Mouse (Mus musculus) lung, embryonic 14.5 days (tissue): ENCODE measurements around the gene Rffl. TPM values are rescaled to one million over a fixed set of nuclear protein-coding genes. Genes with fewer than 3 reads are reported as not detected.

Experiments
- ATAC-seq: fragments of 200-750 bp; cut with Nextera tagmentation; 2 replicates; pipeline ENCODE4 v1.8.0; 2017; ENCODE audit warnings: mild to moderate bottlenecking, moderate TSS enrichment, moderate library complexity; ENCODE audit not compliant: insufficient read depth
- DNase-seq: peaks from one replicate; pipeline ENCODE4 v3.0.0-alpha.2; 2015
- H3K27ac ChIP-seq: fragments of 300-500 bp; sonication (generic); 2 replicates; pipeline ENCODE4 v1.5.1; 2014; ENCODE audit warnings: low read depth, mild to moderate bottlenecking, moderate library complexity
- H3K27me3 ChIP-seq: fragments of 300-500 bp; sonication (generic); 2 replicates; pipeline ENCODE4 v1.6.1; 2014; ENCODE audit warnings: low read length, control low read depth; ENCODE audit not compliant: insufficient read depth
- H3K36me3 ChIP-seq: fragments of 300-500 bp; sonication (generic); 2 replicates; pipeline ENCODE4 v1.6.1; 2014; ENCODE audit warnings: control low read depth; ENCODE audit not compliant: insufficient read depth
- H3K4me1 ChIP-seq: fragments of 300-500 bp; sonication (generic); 2 replicates; pipeline ENCODE4 v1.6.1; 2014; ENCODE audit warnings: antibody characterized with exemption, control low read depth; ENCODE audit not compliant: insufficient read depth
- H3K4me2 ChIP-seq: fragments of 300-500 bp; sonication (generic); 2 replicates; pipeline ENCODE4 v1.6.1; 2014; ENCODE audit warnings: mild to moderate bottlenecking
- H3K4me3 ChIP-seq: fragments of 300-500 bp; sonication (generic); 2 replicates; pipeline ENCODE4 v1.5.1; 2014; ENCODE audit warnings: low read depth, low read length
- H3K9ac ChIP-seq: fragments of 300-500 bp; sonication (generic); 2 replicates; pipeline ENCODE4 v1.6.1; 2014
- H3K9me3 ChIP-seq: fragments of 300-500 bp; sonication (generic); 2 replicates; pipeline ENCODE4 v1.6.1; 2016; ENCODE audit warnings: low read depth, low read length, control low read depth
- CTCF ChIP-seq: IDR thresholded peaks from 2 replicates; pipeline ENCODE4 v1.5.1; 2016; ENCODE audit warnings: antibody characterized with exemption, low read depth
- WGBS: fragments of 180-500 bp; shearing (Covaris S2); extraction: QIAGEN DNeasy Blood & Tissue Kit; methylation state at CpG from one replicate; pipeline ENCODE4 v1.1.7; 2014; 5-methylcytosine and 5-hydroxymethylcytosine counted together
- polyA plus RNA-seq: library from polyadenylated mRNA; unstranded; fragments of >200 nt; fragmentation: Nextera tagmentation; extraction: Ambion mirVana; gene quantifications from 2 replicates; pipeline ENCODE4 v1.2.1, GENCODE M21; 2014

Rffl gene
- polyA plus RNA-seq, 1 experiment from 2014 or later, result 11.7 TPM

- Histone ChIP-seq H3K27ac (no peak overlapping the region), H3K9me3 (no peaks in the 10 kb centered on the region), H3K36me3 (no peaks in the 10 kb centered on the region), H3K4me3 (no peak overlapping the region), H3K9ac (no peak overlapping the region), H3K27me3 (no peaks in the 10 kb centered on the region), H3K4me2 (no peak overlapping the region), H3K4me1 (no peaks in the 10 kb centered on the region)
- WGBS, result 60% methylated on average over 4 of the region's 4 CpGs
- peak; percentile 70 for DNase-seq
- TF ChIP-seq CTCF, result peak; percentile 64
- no peak for ATAC-seq
These were observed 51.7 kb downstream of the Rffl start for GRCm38 (mm10) chr11:82819350-82819749.

GRCm38 (mm10) chr11:82808485-82808884 is 62.5 kb downstream of the Rffl start:
- Histone ChIP-seq H3K4me1 (no peaks in the 10 kb centered on the region), H3K4me3 (no peak overlapping the region), H3K9me3 (no peaks in the 10 kb centered on the region), H3K9ac (no peak overlapping the region), H3K27me3 (no peaks in the 10 kb centered on the region), H3K36me3 (peaks cover 10% of the 10 kb centered on the region), H3K27ac (no peak overlapping the region), H3K4me2 (no peak overlapping the region)
- ATAC-seq (no peak), DNase-seq (no peak)
- 51% methylated on average over 5 of the region's 5 CpGs for WGBS
- TF ChIP-seq CTCF, result no peak

- Histone ChIP-seq H3K27ac (no peak overlapping the region), H3K4me1 (no peaks in the 10 kb centered on the region), H3K9ac (no peak overlapping the region), H3K4me2 (no peak overlapping the region), H3K27me3 (no peaks in the 10 kb centered on the region), H3K4me3 (no peak overlapping the region), H3K9me3 (no peaks in the 10 kb centered on the region), H3K36me3 (peaks cover 21% of the 10 kb centered on the region)
- no peak for TF ChIP-seq CTCF
- DNase-seq (no peak), ATAC-seq (no peak)
- 65% methylated on average over 3 of the region's 3 CpGs for WGBS
These were observed 63.6 kb downstream of the Rffl start for GRCm38 (mm10) chr11:82807370-82807769.

- Histone ChIP-seq H3K4me1 (no peaks in the 10 kb centered on the region), H3K36me3 (peaks cover 28% of the 10 kb centered on the region), H3K4me2 (no peak overlapping the region), H3K4me3 (no peak overlapping the region), H3K27ac (no peak overlapping the region), H3K9me3 (no peaks in the 10 kb centered on the region), H3K9ac (no peak overlapping the region), H3K27me3 (no peaks in the 10 kb centered on the region)
- DNase-seq (no peak), ATAC-seq (no peak)
- 54% methylated on average over 3 of the region's 3 CpGs for WGBS
- no peak for TF ChIP-seq CTCF
These were observed 64.4 kb downstream of the Rffl start for GRCm38 (mm10) chr11:82806656-82807055.

GRCm38 (mm10) chr11:82783453-82783852 is 87.6 kb downstream of the Rffl start:
- Histone ChIP-seq H3K4me3 (no peak overlapping the region), H3K27me3 (no peaks in the 10 kb centered on the region), H3K9ac (no peak overlapping the region), H3K4me2 (no peak overlapping the region), H3K9me3 (no peaks in the 10 kb centered on the region), H3K4me1 (0 out of 2 replicates have a peak, but pooled peaks cover 2% of the 10 kb centered on the region), H3K27ac (no peak overlapping the region), H3K36me3 (peaks cover 42% of the 10 kb centered on the region)
- TF ChIP-seq CTCF, result no peak
- 88% methylated on average over 11 of the region's 11 CpGs for WGBS
- DNase-seq (no peak), ATAC-seq (no peak)

- H3K27ac ChIP-seq, result 0 out of 2 replicates have a peak overlapping the region, but pooled peaks have one; percentile 94
- DNase-seq (no peak), ATAC-seq (no peak)
- WGBS, result 43% methylated on average over 6 of the region's 6 CpGs
- peak overlapping the region; percentile 88 for H3K4me3 ChIP-seq
- TF ChIP-seq CTCF, result no peak
- H3K4me2 ChIP-seq, result peak overlapping the region; percentile 66
- no peaks in the 10 kb centered on the region for H3K9me3 ChIP-seq
- 0 out of 2 replicates have a peak, but pooled peaks cover 2% of the 10 kb centered on the region for H3K4me1 ChIP-seq
- H3K36me3 ChIP-seq, result peaks cover 29% of the 10 kb centered on the region
- peak overlapping the region; percentile 92 for H3K9ac ChIP-seq
- H3K27me3 ChIP-seq, result no peaks in the 10 kb centered on the region
These were observed 88.8 kb downstream of the Rffl start for GRCm38 (mm10) chr11:82782197-82782596.

- Histone ChIP-seq H3K27me3 (no peaks in the 10 kb centered on the region), H3K9me3 (no peaks in the 10 kb centered on the region), H3K4me1 (0 out of 2 replicates have a peak, but pooled peaks cover 2% of the 10 kb centered on the region), H3K4me3 (peak within 1 kb of the TSS; percentile 88), H3K9ac (peak within 1 kb of the TSS; percentile 92), H3K27ac (peak within 1 kb of the TSS; percentile 94), H3K4me2 (peak within 1 kb of the TSS; percentile 66), H3K36me3 (peaks cover 24% of the 10 kb centered on the region)
- ATAC-seq, result peak; percentile 96
- WGBS, result under 1% methylated on average over 88 of the region's 90 CpGs
- peak; percentile 15; the same call in 1 of the 2 replicates for TF ChIP-seq CTCF
- DNase-seq, result peak; percentile 98
These were observed 89.8 kb downstream of the Rffl start, which contains the start of gene Lig3 for GRCm38 (mm10) chr11:82780983-82781903. Gene Lig3 (plus strand): TSS chr11:82781108.
